Mouse (Mus musculus) heart, embryonic 12.5 days (tissue): ENCODE results near the gene Npas3. TPM values are rescaled to one million over a fixed set of nuclear protein-coding genes. Genes with fewer than 3 reads are reported as not detected.

Source experiments
- ATAC-seq: fragments of 200-750 bp; cut with Nextera tagmentation; 2 replicates; pipeline ENCODE4 v1.8.0; 2017; ENCODE audit warnings: moderate TSS enrichment, moderate library complexity; ENCODE audit not compliant: insufficient number of reproducible peaks, low FRiP score
- H3K27ac ChIP-seq: fragments of 300-500 bp; sonication (generic); 2 replicates; pipeline ENCODE4 v1.5.1; 2016; ENCODE audit warnings: mild to moderate bottlenecking, moderate library complexity; ENCODE audit not compliant: poor library complexity, severe bottlenecking
- H3K27me3 ChIP-seq: fragments of 300-500 bp; sonication (generic); replicated peaks from 2 replicates; pipeline ENCODE4 v1.6.1; 2016; ENCODE audit warnings: mild to moderate bottlenecking, moderate library complexity
- H3K36me3 ChIP-seq: fragments of 300-500 bp; sonication (generic); 2 replicates; pipeline ENCODE4 v1.6.1; 2016; ENCODE audit warnings: mild to moderate bottlenecking, moderate library complexity
- H3K4me1 ChIP-seq: fragments of 300-500 bp; sonication (generic); replicated peaks from 2 replicates; pipeline ENCODE4 v1.6.1; 2016; ENCODE audit warnings: mild to moderate bottlenecking
- H3K4me2 ChIP-seq: fragments of 300-500 bp; sonication (generic); 2 replicates; pipeline ENCODE4 v1.6.1; 2016; ENCODE audit warnings: mild to moderate bottlenecking, moderate library complexity
- H3K4me3 ChIP-seq: fragments of 300-500 bp; sonication (generic); 2 replicates; pipeline ENCODE4 v1.5.1; 2016; ENCODE audit warnings: mild to moderate bottlenecking
- H3K9ac ChIP-seq: fragments of 300-500 bp; sonication (generic); 2 replicates; pipeline ENCODE4 v1.6.1; 2016; ENCODE audit warnings: mild to moderate bottlenecking, moderate library complexity
- H3K9me3 ChIP-seq: fragments of 300-500 bp; sonication (generic); replicated peaks from 2 replicates; pipeline ENCODE4 v1.6.1; 2016; ENCODE audit warnings: mild to moderate bottlenecking, moderate library complexity
- whole genome bisulfite sequencing: fragments of 180-500 bp; shearing (Covaris S2); methylation state at CpG from one replicate; pipeline ENCODE4 v1.1.7; 2016; 5-methylcytosine and 5-hydroxymethylcytosine counted together
- polyA plus RNA-seq: library from polyadenylated mRNA; unstranded; fragments of >200 nt; fragmentation: Nextera tagmentation; extraction: Ambion mirVana; gene quantifications from 2 replicates; pipeline ENCODE4 v1.2.1, GENCODE M21; 2016

Gene Npas3
- polyA plus RNA-seq, 1 experiment from 2014 or later, result 1.9 TPM

GRCm38 (mm10) chr12:53587691-53588504, 339.4 kb downstream of the Npas3 start:
- Histone ChIP-seq H3K36me3 (no peaks in the 10 kb centered on the region), H3K4me3 (no peak overlapping the region), H3K27ac (peak overlapping the region; percentile 16; the same call in 1 of the 2 replicates), H3K4me1 (peaks cover 11% of the 10 kb centered on the region), H3K9ac (no peak overlapping the region), H3K9me3 (no peaks in the 10 kb centered on the region), H3K27me3 (no peaks in the 10 kb centered on the region), H3K4me2 (no peak overlapping the region)
- ATAC-seq, result peak; percentile 67; the same call in 1 of the 2 replicates
- WGBS, result 74% methylated on average over 19 of the region's 19 CpGs

DNA sequence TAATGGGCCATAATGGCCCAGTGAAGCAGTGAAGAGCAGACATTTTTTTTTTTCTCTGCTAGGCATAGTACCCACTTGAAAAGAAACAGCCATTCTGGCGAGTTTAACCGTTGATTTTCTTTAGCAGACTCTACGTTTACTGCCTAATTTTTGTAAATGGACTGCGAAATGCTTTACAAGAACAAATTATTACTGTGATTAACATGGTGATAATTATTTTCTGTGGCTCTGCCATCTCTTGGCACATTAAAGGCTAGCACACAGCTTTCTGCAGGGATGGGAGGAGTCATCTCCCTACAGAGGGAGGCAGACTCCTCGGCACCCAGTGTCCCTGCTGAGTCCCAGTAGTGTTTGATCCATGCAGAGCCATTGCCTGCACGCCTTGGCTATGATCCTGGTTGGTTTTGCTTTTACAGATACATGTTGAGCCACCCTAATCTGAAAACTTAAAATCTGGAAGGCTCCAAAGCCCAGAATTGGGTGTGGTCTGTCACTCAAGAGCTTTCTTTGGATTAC, 341.0 kb downstream of the Npas3 start:
- no peak overlapping the region for H3K4me3 ChIP-seq
- ATAC-seq, result no peak
- H3K4me2 ChIP-seq, result no peak overlapping the region
- 55% methylated on average over 6 of the region's 6 CpGs for WGBS
- H3K9ac ChIP-seq, result no peak overlapping the region
- H3K4me1 ChIP-seq, result peaks cover 11% of the 10 kb centered on the region
- no peaks in the 10 kb centered on the region for H3K36me3 ChIP-seq
- no peaks in the 10 kb centered on the region for H3K9me3 ChIP-seq
- no peak overlapping the region for H3K27ac ChIP-seq
- H3K27me3 ChIP-seq, result no peaks in the 10 kb centered on the region

GRCm38 (mm10) chr12:53605661-53606060, 357.2 kb downstream of the Npas3 start:
- Histone ChIP-seq H3K4me1 (no peaks in the 10 kb centered on the region), H3K27ac (no peak overlapping the region), H3K9ac (no peak overlapping the region), H3K9me3 (no peaks in the 10 kb centered on the region), H3K4me3 (no peak overlapping the region), H3K27me3 (no peaks in the 10 kb centered on the region), H3K4me2 (no peak overlapping the region), H3K36me3 (no peaks in the 10 kb centered on the region)
- 76% methylated on average over 6 of the region's 6 CpGs for WGBS
- ATAC-seq, result no peak

- WGBS, result 84% methylated on average over 7 of the region's 7 CpGs
- ATAC-seq, result no peak
- H3K4me1 ChIP-seq, result no peaks in the 10 kb centered on the region
- H3K4me2 ChIP-seq, result no peak overlapping the region
- no peak overlapping the region for H3K4me3 ChIP-seq
- H3K27ac ChIP-seq, result no peak overlapping the region
- no peaks in the 10 kb centered on the region for H3K27me3 ChIP-seq
- H3K36me3 ChIP-seq, result no peaks in the 10 kb centered on the region
- H3K9me3 ChIP-seq, result no peaks in the 10 kb centered on the region
- H3K9ac ChIP-seq, result no peak overlapping the region
Measured at GRCm38 (mm10) chr12:53612120-53612519, 363.6 kb downstream of the Npas3 start.

DNA sequence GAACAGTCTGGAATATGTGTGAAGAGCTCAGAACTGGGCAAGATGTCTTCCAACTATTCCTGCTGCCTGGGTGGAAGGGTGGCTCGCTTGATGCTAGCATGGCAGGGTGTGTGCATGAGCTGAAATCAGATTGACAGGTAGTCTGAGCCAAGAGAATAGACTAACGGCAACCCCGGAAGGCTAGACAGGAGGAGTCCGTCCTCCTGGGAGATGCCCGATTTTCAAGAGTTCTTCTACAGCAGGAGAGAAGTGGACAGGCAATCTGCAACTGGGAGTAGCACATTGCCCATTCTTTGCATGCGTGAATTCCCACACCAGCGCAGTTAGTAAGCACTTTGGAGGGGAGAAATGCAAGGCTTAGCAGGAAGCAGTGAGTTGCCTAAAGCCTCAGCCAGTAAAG, 372.8 kb downstream of the Npas3 start:
- H3K4me1 ChIP-seq, result 0 out of 2 replicates have a peak, but pooled peaks cover 4% of the 10 kb centered on the region
- 71% methylated on average over 7 of the region's 7 CpGs for WGBS
- no peak overlapping the region for H3K4me3 ChIP-seq
- no peaks in the 10 kb centered on the region for H3K27me3 ChIP-seq
- H3K27ac ChIP-seq, result no peak overlapping the region
- H3K36me3 ChIP-seq, result no peaks in the 10 kb centered on the region
- H3K9me3 ChIP-seq, result no peaks in the 10 kb centered on the region
- H3K4me2 ChIP-seq, result no peak overlapping the region
- ATAC-seq, result no peak
- H3K9ac ChIP-seq, result no peak overlapping the region

DNA sequence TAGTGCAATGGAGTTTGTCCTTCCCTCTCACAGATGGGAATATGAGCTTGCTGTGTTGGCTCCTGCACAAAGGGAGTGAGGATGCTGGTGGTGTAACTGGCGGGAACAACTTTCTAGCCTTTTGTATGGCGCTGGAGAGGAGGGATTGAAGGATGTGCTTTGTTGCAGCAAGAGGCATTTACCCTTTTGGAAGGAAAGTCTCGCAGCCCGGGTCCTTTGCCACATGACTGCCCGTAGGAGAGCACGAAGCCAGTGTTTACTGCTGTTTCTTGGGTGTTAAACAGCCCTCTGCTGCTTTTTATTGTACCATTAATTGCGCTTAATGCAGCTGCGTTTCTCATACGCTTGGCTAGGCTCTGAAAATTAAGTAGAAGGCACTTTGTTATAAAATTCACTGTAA, 375.3 kb downstream of the Npas3 start:
- Histone ChIP-seq H3K36me3 (no peaks in the 10 kb centered on the region), H3K4me2 (no peak overlapping the region), H3K27me3 (no peaks in the 10 kb centered on the region), H3K4me3 (no peak overlapping the region), H3K4me1 (0 out of 2 replicates have a peak, but pooled peaks cover 4% of the 10 kb centered on the region), H3K27ac (no peak overlapping the region), H3K9me3 (no peaks in the 10 kb centered on the region), H3K9ac (no peak overlapping the region)
- ATAC-seq, result no peak
- 81% methylated on average over 9 of the region's 9 CpGs for WGBS

DNA sequence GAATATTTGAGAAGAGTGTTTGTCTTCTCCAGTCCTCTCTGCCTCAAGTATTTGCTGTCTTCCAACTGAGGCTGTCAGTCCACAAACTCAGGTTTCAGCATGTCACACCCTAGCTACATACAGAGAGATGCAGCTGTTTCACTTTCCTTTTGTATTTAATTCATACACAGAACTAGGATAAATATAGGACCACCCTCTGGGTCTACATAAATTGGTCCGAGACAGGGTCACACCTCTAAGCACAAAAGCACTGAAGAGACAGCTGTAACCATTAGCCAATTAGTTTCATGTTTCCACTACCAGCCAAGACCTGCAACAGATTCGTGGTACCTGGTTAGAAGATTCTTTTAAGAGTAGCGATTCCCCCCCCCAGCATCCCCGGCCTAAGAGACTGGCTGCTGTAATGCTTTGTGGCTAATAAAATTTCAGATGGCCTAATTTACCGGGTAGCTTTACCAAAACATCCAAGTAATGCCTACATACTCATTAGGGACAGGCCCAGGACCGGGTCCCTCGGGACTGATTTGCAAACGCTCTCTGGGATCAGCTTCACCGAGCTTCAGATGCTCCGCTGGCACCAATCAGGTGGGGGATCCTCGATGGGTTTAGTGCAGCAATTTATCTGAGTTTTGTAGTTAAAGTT, 376.0 kb downstream of the Npas3 start:
- Histone ChIP-seq H3K4me3 (no peak overlapping the region), H3K27ac (no peak overlapping the region), H3K9ac (no peak overlapping the region), H3K9me3 (no peaks in the 10 kb centered on the region), H3K36me3 (no peaks in the 10 kb centered on the region), H3K4me2 (no peak overlapping the region), H3K4me1 (0 out of 2 replicates have a peak, but pooled peaks cover 4% of the 10 kb centered on the region), H3K27me3 (no peaks in the 10 kb centered on the region)
- WGBS, result 81% methylated on average over 11 of the region's 11 CpGs
- ATAC-seq, result no peak

- Histone ChIP-seq H3K4me1 (peaks cover 27% of the 10 kb centered on the region), H3K27me3 (no peaks in the 10 kb centered on the region), H3K27ac (no peak overlapping the region), H3K36me3 (no peaks in the 10 kb centered on the region), H3K4me2 (no peak overlapping the region), H3K9me3 (no peaks in the 10 kb centered on the region), H3K4me3 (no peak overlapping the region), H3K9ac (no peak overlapping the region)
- ATAC-seq, result no peak
- 79% methylated on average over 8 of the region's 8 CpGs for WGBS
Measured at GRCm38 (mm10) chr12:53629483-53630120, 381.1 kb downstream of the Npas3 start.

- H3K27me3 ChIP-seq, result no peaks in the 10 kb centered on the region
Measured at GRCm38 (mm10) chr12:53630607-53631006, 382.1 kb downstream of the Npas3 start.

GRCm38 (mm10) chr12:53631315-53632106, 383.0 kb downstream of the Npas3 start:
- Histone ChIP-seq H3K9me3 (no peaks in the 10 kb centered on the region), H3K27ac (no peak overlapping the region), H3K4me2 (no peak overlapping the region), H3K4me3 (no peak overlapping the region), H3K9ac (no peak overlapping the region), H3K27me3 (no peaks in the 10 kb centered on the region), H3K4me1 (peaks cover 27% of the 10 kb centered on the region), H3K36me3 (no peaks in the 10 kb centered on the region)
- 87% methylated on average over 4 of the region's 4 CpGs for WGBS
- no peak for ATAC-seq

More at GRCm38 (mm10) chr12:53630607-53631006, 382.1 kb downstream of the Npas3 start:
- 6% methylated on average over 1 of the region's 1 CpGs for WGBS
- no peaks in the 10 kb centered on the region for H3K9me3 ChIP-seq
- ATAC-seq, result 0 out of 2 replicates have a peak, but pooled peaks have one; percentile 25
- no peak overlapping the region for H3K4me3 ChIP-seq
- peak overlapping the region; percentile 6; the same call in 1 of the 2 replicates for H3K27ac ChIP-seq
- no peaks in the 10 kb centered on the region for H3K36me3 ChIP-seq
- H3K9ac ChIP-seq, result no peak overlapping the region
- H3K4me2 ChIP-seq, result no peak overlapping the region
- peaks cover 27% of the 10 kb centered on the region for H3K4me1 ChIP-seq
